Mouse (Mus musculus) intestine, embryonic 14.5 days (tissue): Measurements from ENCODE around the gene Krt5. TPM values are rescaled to one million over a fixed set of nuclear protein-coding genes. Genes with fewer than 3 reads are reported as not detected.

Experiments
- ATAC-seq: fragments of 200-750 bp; cut with Nextera tagmentation; replicated peaks from 2 replicates; pipeline ENCODE4 v1.8.0; 2017; ENCODE audit warnings: low read depth, moderate number of reproducible peaks, moderate TSS enrichment, moderate library complexity; ENCODE audit not compliant: low FRiP score, low TSS enrichment
- DNase-seq: peaks from one replicate; pipeline ENCODE4 v3.0.0-alpha.2; 2018; ENCODE audit warnings: low spot score
- H3K27ac ChIP-seq: fragments of 300-500 bp; sonication (generic); 2 replicates; pipeline ENCODE4 v1.5.1; 2014; ENCODE audit warnings: low read depth, mild to moderate bottlenecking, control low read depth
- H3K27me3 ChIP-seq: fragments of 300-500 bp; sonication (generic); replicated peaks from 2 replicates; pipeline ENCODE4 v1.6.1; 2014; ENCODE audit warnings: low read length, control low read depth; ENCODE audit not compliant: control insufficient read depth, insufficient read depth
- H3K36me3 ChIP-seq: fragments of 300-500 bp; sonication (generic); 2 replicates; pipeline ENCODE4 v1.6.1; 2014; ENCODE audit warnings: low read length, control low read depth; ENCODE audit not compliant: control insufficient read depth, insufficient read depth
- H3K4me1 ChIP-seq: fragments of 300-500 bp; sonication (generic); replicated peaks from 2 replicates; pipeline ENCODE4 v1.6.1; 2014; ENCODE audit warnings: low read length, control low read depth, mixed read lengths; ENCODE audit not compliant: control insufficient read depth, insufficient read depth
- H3K4me2 ChIP-seq: fragments of 300-500 bp; sonication (generic); 2 replicates; pipeline ENCODE4 v1.6.1; 2014; ENCODE audit warnings: low read length
- H3K4me3 ChIP-seq: fragments of 300-500 bp; sonication (generic); 2 replicates; pipeline ENCODE4 v1.5.1; 2014; ENCODE audit warnings: low read depth, low read length, control low read depth, mixed read lengths
- H3K9ac ChIP-seq: fragments of 300-500 bp; sonication (generic); 2 replicates; pipeline ENCODE4 v1.6.1; 2014; ENCODE audit warnings: mild to moderate bottlenecking, low read length
- H3K9me3 ChIP-seq: fragments of 300-500 bp; sonication (generic); 2 replicates; pipeline ENCODE4 v1.6.1; 2016; ENCODE audit warnings: low read length, control low read depth; ENCODE audit not compliant: control insufficient read depth
- WGBS: fragments of 180-500 bp; shearing (Covaris S2); extraction: QIAGEN DNeasy Blood & Tissue Kit; methylation state at CpG from one replicate; pipeline ENCODE4 v1.1.7; 2014; 5-methylcytosine and 5-hydroxymethylcytosine counted together
- polyA plus RNA-seq: library from polyadenylated mRNA; unstranded; fragments of >200 nt; fragmentation: Nextera tagmentation; extraction: Ambion mirVana; gene quantifications from 2 replicates; pipeline ENCODE4 v1.2.1, GENCODE M21; 2014

The Krt5 gene
- polyA plus RNA-seq = 0.47 TPM in 1 of 2 replicates, not detected in the other

DNA sequence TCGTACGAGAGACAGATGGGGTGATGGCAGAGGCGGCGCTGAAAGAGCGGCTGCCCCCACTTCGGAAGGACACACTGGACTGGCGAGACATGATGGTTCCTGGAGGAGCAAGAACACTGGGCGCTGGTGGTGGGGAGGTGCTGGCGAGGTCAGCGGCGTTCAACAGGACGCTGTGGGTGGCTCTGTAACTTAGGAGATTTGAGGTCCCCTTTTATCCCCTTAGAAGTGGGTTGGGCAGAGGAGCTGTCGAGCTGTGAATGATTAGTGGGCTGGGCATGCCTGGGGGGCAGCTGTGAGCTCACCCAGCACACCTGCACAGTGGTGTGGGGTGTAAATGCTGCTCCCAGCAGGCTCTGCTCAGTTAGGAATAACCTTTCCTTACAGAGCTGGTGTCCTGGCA, at the start of gene Krt5:
Gene Krt5, minus strand, starts transcription at position 179 of the 400 bp plus-strand sequence.
- Histone ChIP-seq H3K4me2 (no peak within 1 kb of the TSS), H3K9ac (no peak within 1 kb of the TSS), H3K36me3 (no peaks in the 10 kb centered on the region), H3K9me3 (no peaks in the 10 kb centered on the region), H3K4me1 (no peaks in the 10 kb centered on the region), H3K27me3 (no peaks in the 10 kb centered on the region), H3K27ac (no peak within 1 kb of the TSS), H3K4me3 (no peak within 1 kb of the TSS)
- WGBS = 65% methylated on average over 13 of the region's 13 CpGs
- ATAC-seq (no peak), DNase-seq (no peak)

DNA sequence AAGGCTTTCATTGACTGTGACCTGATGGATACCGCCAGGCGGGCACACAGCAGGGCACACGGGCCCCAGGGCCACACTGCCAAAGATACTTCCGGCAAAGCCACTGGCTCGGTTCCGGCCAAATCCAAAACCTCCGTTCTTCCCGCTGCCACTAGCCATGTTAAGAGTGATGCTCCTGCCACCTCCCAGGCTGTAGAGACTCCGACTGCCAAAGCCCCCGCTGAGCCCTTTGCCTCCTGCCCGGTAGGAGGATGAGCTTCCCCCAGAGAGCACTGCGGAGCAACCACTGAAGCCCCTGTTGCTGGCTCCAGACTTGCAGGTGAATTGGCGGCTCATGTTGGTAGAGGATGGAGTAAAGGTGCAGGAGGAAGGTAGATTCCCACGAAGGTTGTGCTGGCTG, 30.0 kb upstream of the Krt5 start, which contains the start of gene Krt71:
Gene Krt71, minus strand, starts transcription at position 399 of the 400 bp plus-strand sequence.
- no peak within 1 kb of the TSS for H3K9ac ChIP-seq
- H3K36me3 ChIP-seq = no peaks in the 10 kb centered on the region
- H3K9me3 ChIP-seq = no peaks in the 10 kb centered on the region
- H3K4me2 ChIP-seq = no peak within 1 kb of the TSS
- no peaks in the 10 kb centered on the region for H3K27me3 ChIP-seq
- no peak within 1 kb of the TSS for H3K4me3 ChIP-seq
- H3K4me1 ChIP-seq = no peaks in the 10 kb centered on the region
- WGBS = 57% methylated on average over 14 of the region's 14 CpGs
- no peak for DNase-seq
- H3K27ac ChIP-seq = no peak within 1 kb of the TSS
- ATAC-seq = no peak

DNA sequence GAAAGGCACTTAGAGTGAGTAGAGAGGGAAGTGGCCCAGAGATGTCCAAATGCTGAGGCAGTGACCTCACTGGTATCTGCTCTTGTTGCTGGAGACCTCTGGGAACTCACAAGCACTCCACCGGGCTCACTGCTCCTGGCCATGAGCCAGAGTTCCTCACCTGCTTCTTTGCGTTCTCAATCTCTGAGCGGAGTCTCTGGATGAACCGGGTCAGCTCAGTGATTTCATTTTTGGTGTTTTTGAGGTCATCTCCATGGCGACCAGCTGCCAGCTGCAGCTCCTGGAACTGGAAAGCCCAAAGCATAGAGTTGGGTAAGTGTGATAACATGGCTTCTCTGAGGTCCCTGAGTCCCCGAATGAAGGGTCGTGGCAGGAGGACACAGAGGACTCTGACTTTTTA, 25.1 kb upstream of the Krt5 start:
- Histone ChIP-seq H3K4me1 (no peaks in the 10 kb centered on the region), H3K36me3 (no peaks in the 10 kb centered on the region), H3K9ac (no peak overlapping the region), H3K4me3 (no peak overlapping the region), H3K9me3 (no peaks in the 10 kb centered on the region), H3K4me2 (no peak overlapping the region), H3K27ac (no peak overlapping the region), H3K27me3 (no peaks in the 10 kb centered on the region)
- DNase-seq (no peak), ATAC-seq (no peak)
- 67% methylated on average over 7 of the region's 7 CpGs for WGBS

DNA sequence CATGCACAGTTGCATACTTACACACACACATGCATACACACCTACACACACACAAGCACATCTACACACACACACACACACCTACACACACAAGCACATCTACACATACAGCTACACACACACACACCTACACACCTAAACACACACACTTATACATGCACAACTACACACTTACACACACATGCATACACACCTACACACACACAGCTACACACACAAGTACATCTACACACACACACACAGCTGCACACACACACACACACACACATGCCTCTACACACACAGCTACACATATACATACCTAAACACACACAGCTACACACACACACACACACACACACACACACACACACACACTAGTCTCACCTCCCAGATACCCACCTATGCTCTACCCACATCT, 18.0 kb upstream of the Krt5 start:
- Histone ChIP-seq H3K4me2 (no peak overlapping the region), H3K27me3 (no peaks in the 10 kb centered on the region), H3K9me3 (no peaks in the 10 kb centered on the region), H3K4me1 (no peaks in the 10 kb centered on the region), H3K9ac (no peak overlapping the region), H3K27ac (no peak overlapping the region), H3K4me3 (no peak overlapping the region), H3K36me3 (no peaks in the 10 kb centered on the region)
- DNase-seq (no peak), ATAC-seq (no peak)

DNA sequence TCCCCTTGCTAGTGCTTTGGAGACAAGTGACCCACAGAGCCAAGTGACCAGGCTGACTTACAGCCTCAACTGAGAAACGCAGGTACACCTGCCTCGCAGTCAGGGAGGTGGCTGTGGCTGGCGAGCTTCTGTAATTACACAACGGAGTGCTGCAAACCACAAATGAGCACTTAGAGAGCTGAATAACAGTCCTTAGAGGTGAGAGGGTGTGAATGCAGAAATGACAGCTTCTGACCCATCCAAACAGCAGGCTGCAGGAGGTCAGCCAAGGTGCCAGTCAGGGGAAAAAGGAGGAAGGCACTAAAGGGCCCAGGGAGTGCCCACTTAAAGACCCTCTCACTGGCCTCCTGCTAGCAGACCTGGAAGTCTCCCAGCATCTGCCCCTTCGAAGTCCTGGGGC, 12.0 kb upstream of the Krt5 start:
- H3K27ac ChIP-seq = no peak overlapping the region
- no peak for ATAC-seq
- H3K4me3 ChIP-seq = no peak overlapping the region
- H3K9me3 ChIP-seq = no peaks in the 10 kb centered on the region
- H3K9ac ChIP-seq = no peak overlapping the region
- no peaks in the 10 kb centered on the region for H3K27me3 ChIP-seq
- DNase-seq = no peak
- no peaks in the 10 kb centered on the region for H3K4me1 ChIP-seq
- 55% methylated on average over 5 of the region's 5 CpGs for WGBS
- H3K4me2 ChIP-seq = no peak overlapping the region
- no peaks in the 10 kb centered on the region for H3K36me3 ChIP-seq

DNA sequence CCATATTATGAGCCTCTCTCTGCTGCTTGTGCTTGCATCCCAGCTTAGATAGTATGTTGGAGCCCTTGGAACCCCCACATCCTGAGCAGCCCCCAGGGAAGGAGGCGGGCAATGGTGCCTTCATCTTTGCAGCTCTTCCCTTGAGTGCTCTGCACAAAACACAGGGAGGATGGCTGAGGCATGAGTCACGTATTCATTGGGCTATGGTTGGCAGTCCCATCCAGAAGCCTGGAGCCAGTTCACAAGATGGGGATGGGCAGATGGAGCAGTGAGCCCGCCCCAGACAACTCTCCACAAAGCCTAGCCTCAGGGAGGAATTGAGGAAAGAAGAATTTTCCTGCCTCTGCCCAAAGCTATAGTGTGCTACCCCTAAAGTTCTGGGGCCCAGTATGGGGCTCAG, 3.1 kb upstream of the Krt5 start:
- Histone ChIP-seq H3K4me1 (no peaks in the 10 kb centered on the region), H3K27me3 (no peaks in the 10 kb centered on the region), H3K9ac (no peak overlapping the region), H3K27ac (no peak overlapping the region), H3K4me2 (no peak overlapping the region), H3K9me3 (no peaks in the 10 kb centered on the region), H3K4me3 (no peak overlapping the region), H3K36me3 (no peaks in the 10 kb centered on the region)
- DNase-seq (no peak), ATAC-seq (no peak)
- WGBS = 71% methylated on average over 3 of the region's 3 CpGs

DNA sequence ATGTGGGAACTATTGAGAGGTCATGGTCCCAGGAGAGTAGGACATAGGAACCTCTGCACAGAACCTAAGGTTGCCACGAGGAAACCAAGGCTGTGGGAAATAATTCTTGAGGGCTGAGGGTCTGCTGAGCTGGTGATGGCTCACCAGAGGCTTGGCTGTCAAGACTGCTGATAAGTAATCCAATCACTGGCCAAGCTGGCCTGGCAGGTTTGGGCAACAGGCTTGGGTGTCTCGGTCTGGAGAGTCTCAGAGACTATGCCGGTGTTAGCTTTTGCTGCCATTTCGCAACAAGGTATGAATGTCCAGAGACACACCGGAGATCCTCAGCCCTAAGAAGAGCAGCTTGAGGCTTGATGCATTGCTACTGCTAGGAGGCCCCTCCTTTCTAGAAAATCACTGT, 1.7 kb upstream of the Krt5 start:
- no peak for ATAC-seq
- no peak for DNase-seq
- no peaks in the 10 kb centered on the region for H3K9me3 ChIP-seq
- H3K27me3 ChIP-seq = no peaks in the 10 kb centered on the region
- no peak overlapping the region for H3K27ac ChIP-seq
- WGBS = 50% methylated on average over 5 of the region's 5 CpGs
- no peaks in the 10 kb centered on the region for H3K4me1 ChIP-seq
- no peak overlapping the region for H3K4me2 ChIP-seq
- H3K4me3 ChIP-seq = no peak overlapping the region
- H3K36me3 ChIP-seq = no peaks in the 10 kb centered on the region
- H3K9ac ChIP-seq = no peak overlapping the region

DNA sequence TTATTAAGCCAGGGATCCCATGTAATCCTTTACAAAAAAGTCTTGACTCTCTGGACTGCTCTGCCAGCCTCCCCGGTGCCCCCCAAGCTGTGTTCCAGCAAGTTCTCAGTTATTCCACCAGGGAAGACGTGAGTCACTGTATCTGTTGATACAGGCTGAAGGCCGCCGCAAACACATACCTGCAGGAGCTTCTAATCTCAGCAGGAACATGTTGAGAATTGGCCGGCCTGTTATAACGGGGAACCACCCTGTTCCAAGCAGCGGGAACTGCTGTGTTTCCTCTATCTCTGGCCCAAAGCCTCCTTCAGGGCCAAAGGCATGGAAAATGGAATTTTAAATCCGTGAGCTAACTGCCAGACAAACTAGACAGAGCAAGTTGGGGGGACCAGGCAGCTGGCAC, 1.0 kb upstream of the Krt5 start:
- Histone ChIP-seq H3K27me3 (no peaks in the 10 kb centered on the region), H3K9me3 (no peaks in the 10 kb centered on the region), H3K4me1 (no peaks in the 10 kb centered on the region), H3K36me3 (no peaks in the 10 kb centered on the region), H3K9ac (no peak overlapping the region), H3K4me3 (no peak overlapping the region), H3K4me2 (no peak overlapping the region), H3K27ac (no peak overlapping the region)
- no peak for DNase-seq
- ATAC-seq = no peak
- 69% methylated on average over 8 of the region's 8 CpGs for WGBS

DNA sequence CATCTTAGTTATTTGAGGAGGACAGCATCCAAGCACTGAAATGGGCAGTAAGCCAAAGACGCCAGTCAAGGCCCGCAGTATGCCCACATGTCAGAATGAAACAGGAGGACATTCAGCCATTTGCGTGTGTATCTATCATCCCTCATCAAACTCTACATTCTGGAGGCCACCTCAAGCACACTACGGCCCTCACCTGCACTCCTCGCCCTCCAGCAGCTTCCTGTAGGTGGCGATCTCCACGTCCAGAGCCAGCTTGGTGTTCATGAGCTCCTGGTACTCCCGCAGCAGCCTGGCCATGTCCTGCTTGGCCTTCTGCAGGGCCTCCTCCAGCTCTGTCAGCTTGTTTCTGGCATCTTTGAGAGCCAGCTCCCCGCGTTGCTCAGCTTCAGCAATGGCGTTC, 4.0 kb downstream of the Krt5 start:
- Histone ChIP-seq H3K27ac (no peak overlapping the region), H3K4me1 (no peaks in the 10 kb centered on the region), H3K27me3 (no peaks in the 10 kb centered on the region), H3K4me2 (no peak overlapping the region), H3K4me3 (no peak overlapping the region), H3K36me3 (no peaks in the 10 kb centered on the region), H3K9me3 (no peaks in the 10 kb centered on the region), H3K9ac (no peak overlapping the region)
- DNase-seq = no peak
- no peak for ATAC-seq
- WGBS = 66% methylated on average over 11 of the region's 11 CpGs
